Mouse (Mus musculus): ENCODE measurements around the gene Prkaa2. TPM values are rescaled to one million over a fixed set of nuclear protein-coding genes. Genes with fewer than 3 reads are reported as not detected.

The Prkaa2 gene
- polyA plus RNA-seq, 1 experiment from 2014 or later, result 1.1 TPM

DNA sequence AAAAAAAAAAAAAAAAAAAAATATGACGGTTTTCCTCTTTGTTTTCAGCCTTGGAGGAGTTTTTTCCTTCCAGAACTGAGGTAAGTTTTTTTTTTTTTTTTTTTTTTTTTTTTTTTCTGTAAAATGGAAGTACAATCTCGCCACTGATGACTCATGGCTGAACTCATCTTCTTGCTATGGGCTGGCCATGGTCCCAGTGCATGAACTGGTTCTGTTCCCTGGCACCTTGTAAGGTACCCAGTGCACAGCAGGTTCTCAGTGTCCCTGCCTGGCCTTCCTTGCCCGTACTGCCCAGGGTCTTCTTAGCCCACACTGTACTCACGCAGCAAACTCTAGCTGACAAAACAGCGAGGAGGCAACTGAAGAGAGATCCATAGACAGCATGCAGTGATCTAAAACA is 121.6 kb downstream of the Prkaa2 start:
- H3K27me3 ChIP-seq (ENCODE audit: insufficient read depth, low read length), result no peaks in the 10 kb centered on the region
- WGBS (ENCODE audit: insufficient replicate concordance), result 72% methylated on average over 5 of the region's 5 CpGs
- H3K9me3 ChIP-seq (ENCODE audit: low read length), result no peaks in the 10 kb centered on the region
- H3K36me3 ChIP-seq (replicated peaks; ENCODE audit: insufficient read depth, low read length), result no peaks in the 10 kb centered on the region
- no peak overlapping the region for H3K4me2 ChIP-seq (ENCODE audit: low read depth, low read length)
- no peak overlapping the region for H3K9ac ChIP-seq (replicated peaks)
- TF ChIP-seq EP300 (IDR thresholded peaks at IDR 0.05; ENCODE audit: low read depth) (no peak), CTCF (IDR thresholded peaks at IDR 0.05; ENCODE audit: low read depth) (no peak)
- no peak for DNase-seq
- ATAC-seq, result no peak
- H3K4me1 ChIP-seq (ENCODE audit: insufficient read depth), result no peaks in the 10 kb centered on the region
- no peak overlapping the region for H3K4me3 ChIP-seq (ENCODE audit: low read depth, low read length)
- H3K27ac ChIP-seq (ENCODE audit: low read depth), result no peak overlapping the region

DNA sequence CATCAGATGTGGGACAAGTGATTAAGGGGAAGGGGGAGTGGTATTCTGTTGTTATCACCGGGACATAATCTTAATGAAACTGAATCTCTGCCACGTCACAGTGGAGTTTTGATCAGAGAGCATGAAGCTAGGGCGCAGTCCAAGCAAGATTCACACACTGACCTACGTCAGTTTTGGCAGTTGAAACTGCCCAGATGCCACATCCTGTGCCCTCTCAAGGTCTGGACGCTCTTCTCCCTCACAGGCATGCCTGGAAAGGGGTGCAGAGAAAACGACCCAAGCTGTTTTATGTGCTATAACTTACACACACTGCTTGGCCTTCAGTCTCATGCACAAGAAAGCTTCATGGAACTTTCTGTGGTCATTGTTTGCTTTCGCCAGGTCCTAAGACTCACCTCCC is 122.1 kb downstream of the Prkaa2 start:
- Histone ChIP-seq H3K4me2 (ENCODE audit: low read depth, low read length) (no peak overlapping the region), H3K27me3 (ENCODE audit: insufficient read depth, low read length) (no peaks in the 10 kb centered on the region), H3K27ac (ENCODE audit: low read depth) (no peak overlapping the region), H3K9ac (replicated peaks) (no peak overlapping the region), H3K9me3 (ENCODE audit: low read length) (no peaks in the 10 kb centered on the region), H3K4me3 (ENCODE audit: low read depth, low read length) (no peak overlapping the region), H3K36me3 (replicated peaks; ENCODE audit: insufficient read depth, low read length) (no peaks in the 10 kb centered on the region), H3K4me1 (ENCODE audit: insufficient read depth) (no peaks in the 10 kb centered on the region)
- TF ChIP-seq CTCF (IDR thresholded peaks at IDR 0.05; ENCODE audit: low read depth), result no peak
- TF ChIP-seq EP300 (IDR thresholded peaks at IDR 0.05; ENCODE audit: low read depth), result no peak
- DNase-seq, result no peak
- whole genome bisulfite sequencing (ENCODE audit: insufficient replicate concordance), result 70% methylated on average over 7 of the region's 7 CpGs
- ATAC-seq, result no peak

DNA sequence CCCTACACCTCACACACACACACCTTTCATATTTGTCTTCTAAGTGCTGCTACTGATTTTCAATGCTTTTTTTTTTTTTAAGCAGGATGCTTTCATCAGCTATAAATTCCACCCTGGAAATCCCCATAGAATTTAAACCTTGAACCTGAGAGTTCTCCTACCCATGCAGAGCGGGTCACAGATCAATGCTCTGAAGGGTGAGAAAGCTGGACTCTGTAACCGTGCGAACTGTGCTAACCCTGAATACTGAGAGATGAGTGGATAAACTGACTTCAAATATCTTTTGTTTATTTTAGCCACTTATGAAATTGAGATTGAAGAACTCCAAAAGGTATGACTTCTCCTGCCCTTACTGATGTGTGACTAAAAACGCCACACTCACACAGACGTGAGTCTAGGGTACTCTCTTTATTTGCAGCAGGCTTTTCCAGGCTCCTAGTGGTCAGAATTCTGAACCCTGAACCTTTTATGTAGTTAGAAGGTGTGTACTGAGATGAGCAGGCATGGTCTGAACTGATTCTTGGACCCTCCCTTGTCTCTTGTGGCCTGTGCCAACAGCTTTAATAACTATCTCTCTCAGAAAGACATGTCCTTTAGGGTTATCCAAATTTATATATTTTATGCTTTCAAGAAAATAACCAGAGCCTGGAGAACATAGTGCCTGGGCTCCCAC is 123.6 kb downstream of the Prkaa2 start:
- peak; percentile 97 for ATAC-seq
- Histone ChIP-seq H3K27ac (ENCODE audit: low read depth) (peak overlapping the region; percentile 70), H3K4me2 (ENCODE audit: low read depth, low read length) (no peak overlapping the region), H3K27me3 (ENCODE audit: insufficient read depth, low read length) (no peaks in the 10 kb centered on the region), H3K4me3 (ENCODE audit: low read depth, low read length) (no peak overlapping the region), H3K4me1 (ENCODE audit: insufficient read depth) (no peaks in the 10 kb centered on the region), H3K36me3 (replicated peaks; ENCODE audit: insufficient read depth, low read length) (no peaks in the 10 kb centered on the region), H3K9ac (replicated peaks) (no peak overlapping the region), H3K9me3 (ENCODE audit: low read length) (no peaks in the 10 kb centered on the region)
- WGBS (ENCODE audit: insufficient replicate concordance), result 55% methylated on average over 5 of the region's 5 CpGs
- DNase-seq, result peak; percentile 30
- TF ChIP-seq CTCF (IDR thresholded peaks at IDR 0.05; ENCODE audit: low read depth), result no peak
- peak; percentile 49; the same call in 1 of the 2 replicates for TF ChIP-seq EP300 (IDR thresholded peaks at IDR 0.05; ENCODE audit: low read depth)

Other genes starting within 250 kb of the Prkaa2 start
- 31.1 and 33.1 TPM in 2 replicates for gene C8a, start 233.5 kb downstream of the Prkaa2 start, polyA plus RNA-seq (2015; fragmentation: Nextera tagmentation; extraction: Ambion mirVana)
- 1.7 and 1.8 TPM in 2 replicates for gene Fyb2, start 196.4 kb downstream of the Prkaa2 start, polyA plus RNA-seq (2015; fragmentation: Nextera tagmentation; extraction: Ambion mirVana)
- 50.3 and 62.4 TPM in 2 replicates for gene Plpp3, start 47.5 kb upstream of the Prkaa2 start, polyA plus RNA-seq (2015; fragmentation: Nextera tagmentation; extraction: Ambion mirVana)